Mouse (Mus musculus) erythroid progenitor cell, adult 5-6 weeks (primary cell): ENCODE data around the gene Serhl. TPM values are rescaled to one million over a fixed set of nuclear protein-coding genes. Genes with fewer than 3 reads are reported as not detected.
A peak's percentile ranks its signal among the peaks of the same experiment; 100 is the strongest.

ENCODE experiments used
- ATAC-seq: replicated peaks from 2 replicates; pipeline ENCODE4 v1.8.0; 2016; ENCODE audit warnings: moderate number of reproducible peaks, mild to moderate bottlenecking, moderate TSS enrichment, inconsistent platforms; ENCODE audit not compliant: poor library complexity, low FRiP score, severe bottlenecking
- total RNA-seq, 2 experiments: library from RNA; stranded (forward) in 1 of 2; stranded (reverse) in 1 of 2; fragments of 150-400 nt in 1 of 2; fragments of 186-747, 209-891 nt in 1 of 2; gene quantifications; 2 replicates each; pipeline versions ENCODE4 v1.2.3 to v1.2.4; 2015 to 2017; ENCODE audit warnings: low replicate concordance in 2 of 2

The Serhl gene
- total RNA-seq, 2 experiments from 2014 or later: 3.0 to 21.8 TPM

- no peak for ATAC-seq
These were observed 13.4 kb upstream of the Serhl start for GRCm38 (mm10) chr15:83075607-83076525.

GRCm38 (mm10) chr15:83083530-83083929, 5.8 kb upstream of the Serhl start:
- ATAC-seq: no peak

GRCm38 (mm10) chr15:83084022-83084640, 5.2 kb upstream of the Serhl start:
- no peak for ATAC-seq

- ATAC-seq: peak; percentile 63
These were observed 3.4 kb upstream of the Serhl start for GRCm38 (mm10) chr15:83085901-83086300.

GRCm38 (mm10) chr15:83086636-83087328, 2.5 kb upstream of the Serhl start:
- ATAC-seq: no peak

GRCm38 (mm10) chr15:83088495-83089428, 544 bp upstream of the Serhl start:
- no peak for ATAC-seq

- no peak for ATAC-seq
These were observed 1.6 kb downstream of the Serhl start for GRCm38 (mm10) chr15:83090874-83091273.

GRCm38 (mm10) chr15:83093687-83094086, 4.4 kb downstream of the Serhl start:
- ATAC-seq: no peak

- ATAC-seq: no peak
These were observed 6.6 kb downstream of the Serhl start for GRCm38 (mm10) chr15:83095950-83096349.

GRCm38 (mm10) chr15:83099533-83100331, 10.4 kb downstream of the Serhl start:
- peak; percentile 97 for ATAC-seq

GRCm38 (mm10) chr15:83100332-83100662, 11.0 kb downstream of the Serhl start:
- no peak; the same call in 1 of the 2 replicates for ATAC-seq

GRCm38 (mm10) chr15:83103111-83103510, 13.8 kb downstream of the Serhl start:
- no peak for ATAC-seq

- ATAC-seq: no peak
These were observed 17.1 kb downstream of the Serhl start for GRCm38 (mm10) chr15:83106426-83106825.

- no peak for ATAC-seq
These were observed 18.5 kb downstream of the Serhl start for GRCm38 (mm10) chr15:83107814-83108213.

- ATAC-seq: no peak
These were observed 22.0 kb downstream of the Serhl start for GRCm38 (mm10) chr15:83111290-83111689.

- no peak for ATAC-seq
These were observed 22.6 kb downstream of the Serhl start for GRCm38 (mm10) chr15:83111874-83112273.

- 0 out of 2 replicates have a peak, but pooled peaks have one; percentile 33 for ATAC-seq
These were observed 23.6 kb downstream of the Serhl start for GRCm38 (mm10) chr15:83112898-83113297.

GRCm38 (mm10) chr15:83114106-83114505, 24.8 kb downstream of the Serhl start:
- no peak for ATAC-seq

- ATAC-seq: no peak
These were observed 25.8 kb downstream of the Serhl start for GRCm38 (mm10) chr15:83115071-83115470.
